Mouse (Mus musculus) gastrocnemius, postnatal 10 days (tissue): Measurements from ENCODE around the gene Cfi. TPM values are rescaled to one million over a fixed set of nuclear protein-coding genes. Genes with fewer than 3 reads are reported as not detected.
A peak's percentile ranks its signal among the peaks of the same experiment; 100 is the strongest.

ENCODE experiments used
- DNase-seq: peaks from one replicate; pipeline ENCODE4 v3.0.0; 2021; ENCODE audit warnings: mixed read lengths
- total RNA-seq, 2 experiments: library from RNA; stranded (reverse); gene quantifications; 2 replicates each; pipeline ENCODE4 v1.2.3; 2021

Gene Cfi
- total RNA-seq, 2 experiments from 2014 or later, result 0.47 TPM; not detected in 1

GRCm38 (mm10) chr3:129878405-129879021, 42.8 kb downstream of the Cfi start, which contains the start of gene Pla2g12a:
TSS of gene Pla2g12a (plus strand) at chr3:129878606.
- peak; percentile 93 for DNase-seq

GRCm38 (mm10) chr3:129879131-129879757, 43.6 kb downstream of the Cfi start:
- peak; percentile 12 for DNase-seq

- DNase-seq, result no peak
These were observed 44.2 kb downstream of the Cfi start for GRCm38 (mm10) chr3:129879913-129880312.

- no peak for DNase-seq
These were observed 45.4 kb downstream of the Cfi start for GRCm38 (mm10) chr3:129880925-129881593.

GRCm38 (mm10) chr3:129885577-129885976, 49.9 kb downstream of the Cfi start:
- DNase-seq, result no peak

- DNase-seq, result no peak
These were observed 50.7 kb downstream of the Cfi start for GRCm38 (mm10) chr3:129886430-129886829.

GRCm38 (mm10) chr3:129887779-129888517, 52.3 kb downstream of the Cfi start:
- no peak for DNase-seq

- DNase-seq, result no peak
These were observed 56.3 kb downstream of the Cfi start for GRCm38 (mm10) chr3:129892003-129892402.

- no peak for DNase-seq
These were observed 57.5 kb downstream of the Cfi start for GRCm38 (mm10) chr3:129893143-129893542.

- no peak for DNase-seq
These were observed 60.9 kb downstream of the Cfi start for GRCm38 (mm10) chr3:129896591-129896990.

GRCm38 (mm10) chr3:129898886-129899285, 63.2 kb downstream of the Cfi start:
- no peak for DNase-seq

GRCm38 (mm10) chr3:129901271-129901809, 65.7 kb downstream of the Cfi start, which contains the start of gene Casp6:
TSS of gene Casp6 (plus strand) at chr3:129901425.
- peak; percentile 77 for DNase-seq

- no peak for DNase-seq
These were observed 67.7 kb downstream of the Cfi start for GRCm38 (mm10) chr3:129903369-129903768.

- no peak for DNase-seq
These were observed 68.2 kb downstream of the Cfi start for GRCm38 (mm10) chr3:129903866-129904265.

- no peak for DNase-seq
These were observed 68.9 kb downstream of the Cfi start for GRCm38 (mm10) chr3:129904381-129905132.

- DNase-seq, result no peak
These were observed 76.3 kb downstream of the Cfi start for GRCm38 (mm10) chr3:129912025-129912424.

- no peak for DNase-seq
These were observed 77.6 kb downstream of the Cfi start for GRCm38 (mm10) chr3:129913241-129913640.

GRCm38 (mm10) chr3:129917424-129917823, 81.7 kb downstream of the Cfi start:
- no peak for DNase-seq

- peak; percentile 63 for DNase-seq
These were observed 82.8 kb downstream of the Cfi start for GRCm38 (mm10) chr3:129918434-129918833.

- DNase-seq, result no peak
These were observed 87.9 kb downstream of the Cfi start for GRCm38 (mm10) chr3:129923581-129923980.
